Mouse (Mus musculus): ENCODE results near the gene Fancm.
"Not testable (repeated sequence)": the region's sequence is repeated elsewhere in the genome, so short reads cannot be mapped to it uniquely, and the experiment has no call there.

- TF ChIP-seq ZNF384 (IDR thresholded peaks at IDR 0.05; ENCODE audit: low read depth, low read length): peak; percentile 89
- not testable (repeated sequence) for TF ChIP-seq HCFC1 (IDR thresholded peaks at IDR 0.05; ENCODE audit: borderline replicate concordance, insufficient read depth, low read length)
Measured at GRCm38 (mm10) chr12:65172959-65173358, 97.6 kb downstream of the Fancm start.

Data from ES-E14 (cell line).